Mouse (Mus musculus) midbrain, embryonic 15.5 days (tissue): Measurements from ENCODE around the gene Vegfa. TPM values are rescaled to one million over a fixed set of nuclear protein-coding genes. Genes with fewer than 3 reads are reported as not detected.
A peak's percentile ranks its signal among the peaks of the same experiment; 100 is the strongest.

Experiments
- ATAC-seq: fragments of 200-750 bp; cut with Nextera tagmentation; replicated peaks from 2 replicates; pipeline ENCODE4 v1.8.0; 2017; ENCODE audit warnings: moderate TSS enrichment
- H3K27ac ChIP-seq: fragments of 300-500 bp; sonication (generic); 2 replicates; pipeline ENCODE4 v1.5.1; 2015; ENCODE audit warnings: mild to moderate bottlenecking, inconsistent platforms
- H3K27me3 ChIP-seq: fragments of 300-500 bp; sonication (generic); replicated peaks from 2 replicates; pipeline ENCODE4 v1.6.1; 2015; ENCODE audit warnings: inconsistent platforms
- H3K36me3 ChIP-seq: fragments of 300-500 bp; sonication (generic); replicated peaks from 2 replicates; pipeline ENCODE4 v1.6.1; 2015; ENCODE audit warnings: inconsistent platforms
- H3K4me1 ChIP-seq: fragments of 300-500 bp; sonication (generic); 2 replicates; pipeline ENCODE4 v1.6.1; 2015; ENCODE audit warnings: inconsistent platforms
- H3K4me2 ChIP-seq: fragments of 300-500 bp; sonication (generic); 2 replicates; pipeline ENCODE4 v1.6.1; 2015; ENCODE audit warnings: inconsistent platforms, mild to moderate bottlenecking, moderate library complexity
- H3K4me3 ChIP-seq: fragments of 300-500 bp; sonication (generic); 2 replicates; pipeline ENCODE4 v1.5.1; 2015; ENCODE audit warnings: mild to moderate bottlenecking, inconsistent platforms
- H3K9ac ChIP-seq: fragments of 300-500 bp; sonication (generic); 2 replicates; pipeline ENCODE4 v1.6.1; 2015; ENCODE audit warnings: mild to moderate bottlenecking, inconsistent platforms
- H3K9me3 ChIP-seq: fragments of 300-500 bp; sonication (generic); 2 replicates; pipeline ENCODE4 v1.6.1; 2016; ENCODE audit warnings: inconsistent platforms
- WGBS: fragments of 180-500 bp; shearing (Covaris S2); methylation state at CpG from one replicate; pipeline ENCODE4 v1.1.7; 2015; ENCODE audit warnings: mixed read lengths; 5-methylcytosine and 5-hydroxymethylcytosine counted together
- polyA plus RNA-seq: library from polyadenylated mRNA; unstranded; fragments of >200 nt; fragmentation: Nextera tagmentation; extraction: Ambion mirVana; gene quantifications from 2 replicates; pipeline ENCODE4 v1.2.1, GENCODE M21; 2015

Gene Vegfa
- polyA plus RNA-seq, 1 experiment from 2014 or later, result 5.4 TPM

DNA sequence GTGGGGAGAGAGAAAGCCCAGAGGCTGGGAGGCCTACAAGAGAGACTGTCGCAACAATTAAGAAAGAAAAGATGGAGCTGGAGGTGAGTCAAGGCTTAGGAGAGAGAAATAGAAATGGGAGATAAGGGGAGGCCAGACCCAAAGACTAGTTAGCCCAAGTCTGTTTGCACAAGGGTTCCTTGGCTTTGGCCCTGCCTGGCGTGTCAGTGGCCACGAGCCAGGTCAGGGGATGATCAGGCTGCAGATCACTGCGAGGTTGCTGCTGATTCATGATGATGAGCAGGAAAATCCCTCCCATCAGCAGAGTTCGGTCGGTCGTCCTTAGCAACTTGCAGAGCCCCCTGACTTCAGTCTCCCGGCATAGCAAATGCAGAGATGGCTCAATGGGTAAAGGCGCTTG is 37.9 kb upstream of the Vegfa start:
- Histone ChIP-seq H3K27ac (no peak overlapping the region), H3K4me3 (no peak overlapping the region), H3K4me1 (no peaks in the 10 kb centered on the region), H3K4me2 (no peak overlapping the region), H3K9me3 (no peaks in the 10 kb centered on the region), H3K36me3 (no peaks in the 10 kb centered on the region), H3K9ac (no peak overlapping the region), H3K27me3 (no peaks in the 10 kb centered on the region)
- 57% methylated on average over 9 of the region's 9 CpGs for WGBS
- ATAC-seq, result no peak

DNA sequence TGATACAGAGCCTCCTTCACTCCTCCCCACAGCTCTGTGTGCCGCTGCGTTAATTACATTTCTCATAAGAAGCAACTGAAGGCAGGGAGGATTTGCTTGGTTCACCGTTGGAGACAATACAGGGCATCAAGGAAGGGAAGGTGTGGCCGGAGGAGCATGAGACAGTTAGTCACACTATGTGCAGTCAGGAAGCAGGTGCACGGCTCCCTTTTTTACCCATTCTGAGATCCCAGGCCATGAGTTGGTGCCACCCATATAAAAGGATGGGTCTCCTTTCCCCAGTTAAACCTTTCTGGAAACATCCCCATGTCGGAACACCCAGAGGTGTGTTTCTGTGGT is 31.8 kb upstream of the Vegfa start:
- Histone ChIP-seq H3K4me1 (peaks cover 11% of the 10 kb centered on the region), H3K27me3 (no peaks in the 10 kb centered on the region), H3K36me3 (no peaks in the 10 kb centered on the region), H3K9me3 (no peaks in the 10 kb centered on the region), H3K4me2 (no peak overlapping the region), H3K4me3 (no peak overlapping the region), H3K27ac (no peak overlapping the region), H3K9ac (no peak overlapping the region)
- no peak for ATAC-seq
- WGBS, result 42% methylated on average over 6 of the region's 6 CpGs

DNA sequence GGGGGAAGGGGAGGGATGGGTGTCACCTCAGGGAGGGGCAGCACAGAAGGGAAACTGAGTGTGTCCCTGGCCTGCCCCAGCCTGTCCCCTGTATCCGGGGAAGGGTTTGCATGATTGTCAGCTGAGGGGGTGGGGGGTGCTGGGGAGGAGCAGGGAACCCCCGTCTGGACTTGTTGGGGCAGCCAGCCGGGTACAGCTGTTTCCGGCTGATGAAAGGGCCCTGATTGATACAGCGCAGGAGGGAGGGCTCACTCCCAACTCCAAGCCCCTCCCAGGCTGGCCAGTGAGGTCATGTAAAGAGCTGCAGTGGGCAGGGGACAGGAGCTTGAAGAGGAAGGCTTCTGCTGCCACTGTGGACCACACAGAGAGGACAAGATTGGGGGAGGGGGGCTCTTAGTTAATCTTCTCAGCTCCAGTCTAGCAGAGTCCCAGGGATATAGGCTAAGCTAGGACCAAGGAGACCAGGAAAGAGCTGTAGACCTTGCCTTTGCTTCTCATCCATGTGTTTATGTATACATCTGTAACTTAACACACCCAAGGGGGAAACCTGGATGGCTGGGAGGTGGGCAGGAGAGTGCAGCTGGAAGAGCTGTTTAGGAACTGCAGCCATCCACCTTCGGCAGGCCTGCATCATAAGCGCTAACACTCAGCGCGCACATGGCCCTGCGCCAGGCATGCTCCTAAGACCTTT is 31.3 kb upstream of the Vegfa start:
- H3K9ac ChIP-seq, result no peak overlapping the region
- H3K27ac ChIP-seq, result no peak overlapping the region
- H3K4me1 ChIP-seq, result peaks cover 11% of the 10 kb centered on the region
- H3K4me2 ChIP-seq, result no peak overlapping the region
- H3K9me3 ChIP-seq, result no peaks in the 10 kb centered on the region
- H3K36me3 ChIP-seq, result no peaks in the 10 kb centered on the region
- 19% methylated on average over 10 of the region's 10 CpGs for WGBS
- 0 out of 2 replicates have a peak, but pooled peaks have one; percentile 50 for ATAC-seq
- no peaks in the 10 kb centered on the region for H3K27me3 ChIP-seq
- H3K4me3 ChIP-seq, result no peak overlapping the region

DNA sequence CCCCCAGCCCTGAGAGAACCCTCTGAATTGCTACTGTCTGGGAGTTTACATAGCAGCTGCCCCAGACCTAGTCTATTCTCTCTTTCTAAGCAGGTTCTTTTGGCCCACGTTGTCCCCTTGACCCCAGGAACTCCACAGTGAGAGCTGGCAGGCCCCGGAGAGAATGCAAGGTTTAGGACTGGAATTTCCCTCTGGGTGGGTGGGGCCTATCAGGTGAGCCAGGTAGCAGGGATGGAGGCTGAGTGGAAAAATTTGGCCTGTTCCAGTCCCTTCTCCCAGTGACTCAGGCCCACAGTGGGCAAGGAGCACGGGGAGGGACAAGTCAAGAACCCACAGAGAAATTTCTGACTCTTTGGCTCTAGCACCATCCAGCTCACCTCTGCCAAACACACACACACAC is 28.1 kb upstream of the Vegfa start:
- WGBS, result 70% methylated on average over 3 of the region's 3 CpGs

DNA sequence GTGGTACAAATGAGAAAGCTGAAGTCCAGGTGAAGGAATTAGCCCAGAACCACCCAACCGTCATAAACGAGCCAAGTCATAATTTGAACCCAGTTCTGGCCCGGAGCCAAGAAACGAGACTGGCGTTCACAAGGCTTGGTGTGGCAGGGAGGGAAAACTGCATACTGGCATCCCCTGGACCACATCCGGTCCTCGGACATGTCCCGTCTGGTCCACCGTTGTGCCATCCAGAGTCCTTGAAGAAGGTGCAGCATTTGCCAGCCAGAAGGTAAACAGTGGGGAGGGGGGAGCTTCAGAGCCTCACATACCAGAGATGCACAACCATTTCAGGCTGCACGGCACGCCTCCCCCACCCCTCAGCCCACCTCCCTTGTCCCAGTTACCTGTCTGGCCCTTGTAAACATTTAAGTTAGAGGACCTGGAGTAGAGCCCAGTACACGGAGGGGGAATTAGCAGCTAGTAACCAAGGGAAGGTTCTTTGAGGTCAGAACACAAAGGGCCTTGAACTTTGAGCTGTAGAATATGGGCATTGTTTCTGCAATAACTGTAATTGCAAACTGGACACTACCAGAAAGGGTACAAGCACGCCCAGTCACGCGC is 27.2 kb upstream of the Vegfa start:
- H3K4me2 ChIP-seq, result no peak overlapping the region
- no peak for ATAC-seq
- H3K27me3 ChIP-seq, result no peaks in the 10 kb centered on the region
- no peak overlapping the region for H3K27ac ChIP-seq
- peaks cover 11% of the 10 kb centered on the region for H3K4me1 ChIP-seq
- H3K36me3 ChIP-seq, result no peaks in the 10 kb centered on the region
- no peak overlapping the region for H3K9ac ChIP-seq
- H3K9me3 ChIP-seq, result no peaks in the 10 kb centered on the region
- 91% methylated on average over 15 of the region's 15 CpGs for WGBS
- no peak overlapping the region for H3K4me3 ChIP-seq

More for the DNA sequence above, 28.1 kb upstream of the Vegfa start:
- no peak for ATAC-seq
- H3K36me3 ChIP-seq, result no peaks in the 10 kb centered on the region
- no peak overlapping the region for H3K9ac ChIP-seq
- H3K27me3 ChIP-seq, result no peaks in the 10 kb centered on the region
- no peak overlapping the region for H3K4me2 ChIP-seq
- no peaks in the 10 kb centered on the region for H3K9me3 ChIP-seq
- no peak overlapping the region for H3K27ac ChIP-seq
- peaks cover 11% of the 10 kb centered on the region for H3K4me1 ChIP-seq
- H3K4me3 ChIP-seq, result no peak overlapping the region

DNA sequence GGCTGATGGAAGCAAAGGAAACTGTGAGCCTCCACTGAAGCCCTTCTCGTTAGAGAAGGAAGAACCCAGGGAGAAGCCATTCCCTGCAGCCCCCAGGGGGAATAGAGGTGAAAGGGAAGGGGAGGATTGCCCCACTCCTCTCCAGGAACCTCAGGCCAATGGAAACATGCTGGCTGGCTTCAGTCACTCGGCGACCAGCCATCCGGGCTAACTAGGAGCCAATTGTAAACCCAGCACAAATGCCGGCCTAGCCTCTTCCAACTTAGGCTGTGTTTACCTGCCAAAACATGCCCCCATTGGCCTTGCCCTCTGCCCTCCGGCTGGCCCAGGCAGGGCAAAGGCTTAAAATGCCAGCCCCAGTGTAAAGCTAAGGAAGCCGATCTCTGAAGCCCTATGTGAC is 24.1 kb upstream of the Vegfa start:
- Histone ChIP-seq H3K4me3 (no peak overlapping the region), H3K4me2 (no peak overlapping the region), H3K27ac (no peak overlapping the region), H3K27me3 (no peaks in the 10 kb centered on the region), H3K9ac (no peak overlapping the region), H3K4me1 (no peaks in the 10 kb centered on the region), H3K36me3 (no peaks in the 10 kb centered on the region), H3K9me3 (no peaks in the 10 kb centered on the region)
- WGBS, result 63% methylated on average over 7 of the region's 7 CpGs
- ATAC-seq, result no peak

DNA sequence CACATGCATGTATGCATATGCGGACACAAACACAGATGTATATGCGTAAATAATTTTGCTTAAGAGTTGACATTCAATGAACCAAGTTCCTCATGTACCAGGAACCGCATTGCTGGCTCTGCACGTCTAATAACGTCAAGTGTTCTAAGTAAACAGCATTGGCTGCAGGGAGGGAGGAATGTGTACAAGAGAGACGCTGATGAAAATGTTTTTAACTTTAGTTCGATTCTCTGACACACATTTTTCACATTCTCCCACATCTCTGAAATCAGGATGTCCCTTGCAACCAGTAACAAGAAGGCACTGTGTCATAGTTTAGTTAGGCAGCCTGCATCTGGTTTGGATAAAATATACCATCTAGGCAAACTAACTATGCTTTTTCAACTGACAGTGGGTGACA is 23.6 kb upstream of the Vegfa start:
- Histone ChIP-seq H3K27me3 (no peaks in the 10 kb centered on the region), H3K4me3 (no peak overlapping the region), H3K36me3 (no peaks in the 10 kb centered on the region), H3K9ac (no peak overlapping the region), H3K9me3 (no peaks in the 10 kb centered on the region), H3K4me1 (no peaks in the 10 kb centered on the region), H3K4me2 (no peak overlapping the region), H3K27ac (no peak overlapping the region)
- 88% methylated on average over 7 of the region's 7 CpGs for WGBS
- ATAC-seq, result no peak

DNA sequence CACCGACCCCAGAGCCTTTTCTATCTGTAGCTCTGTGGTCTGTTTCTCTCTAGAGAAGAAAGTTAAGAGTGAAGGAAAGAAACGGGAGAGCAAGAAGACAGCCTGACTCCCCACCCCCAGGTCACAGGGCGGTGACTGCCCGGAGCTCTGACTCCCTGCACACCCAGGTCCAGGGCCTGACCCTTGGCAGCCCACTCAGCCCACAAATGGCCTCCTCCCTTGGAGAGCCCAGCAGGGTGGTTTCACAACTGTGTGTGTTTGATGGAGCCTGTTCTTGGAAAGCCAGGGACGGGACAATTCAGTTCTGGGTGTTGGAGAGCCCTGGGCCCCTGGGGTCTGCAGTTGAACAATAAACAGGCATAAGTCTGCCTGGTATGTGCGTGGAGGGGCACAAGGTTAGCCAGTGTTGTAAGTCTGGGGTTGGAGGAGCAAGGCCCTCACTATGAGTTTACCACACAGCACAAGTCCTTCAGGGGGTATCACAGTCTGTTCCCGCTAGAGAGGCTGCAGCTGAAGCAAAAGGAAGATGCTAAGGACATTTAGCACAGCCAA is 21.2 kb upstream of the Vegfa start:
- H3K27ac ChIP-seq, result no peak overlapping the region
- no peak overlapping the region for H3K4me3 ChIP-seq
- no peaks in the 10 kb centered on the region for H3K4me1 ChIP-seq
- ATAC-seq, result no peak
- 88% methylated on average over 7 of the region's 7 CpGs for WGBS
- no peaks in the 10 kb centered on the region for H3K27me3 ChIP-seq
- no peaks in the 10 kb centered on the region for H3K9me3 ChIP-seq
- H3K4me2 ChIP-seq, result no peak overlapping the region
- no peak overlapping the region for H3K9ac ChIP-seq
- no peaks in the 10 kb centered on the region for H3K36me3 ChIP-seq

DNA sequence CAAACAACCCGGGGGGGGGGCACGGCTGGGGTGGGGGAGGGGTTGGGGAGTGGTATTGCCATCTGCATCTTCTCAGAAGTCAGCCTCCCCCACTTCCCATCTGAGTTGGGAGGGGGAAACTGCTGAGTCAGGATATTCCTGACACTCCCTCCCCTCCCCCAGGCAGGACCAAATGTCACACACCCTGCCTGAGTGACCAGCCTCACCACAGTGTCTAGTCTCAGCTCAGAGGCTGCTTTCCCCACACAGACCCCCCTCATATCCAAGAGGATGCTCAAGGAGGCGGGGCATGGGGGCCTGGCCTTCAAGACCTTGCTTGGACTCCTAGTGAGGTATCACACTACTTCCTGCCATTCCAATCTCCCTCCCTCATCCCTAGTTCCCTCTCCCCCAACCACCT is 20.0 kb upstream of the Vegfa start:
- no peaks in the 10 kb centered on the region for H3K36me3 ChIP-seq
- 35% methylated on average over 3 of the region's 3 CpGs for WGBS
- no peak overlapping the region for H3K4me3 ChIP-seq
- no peaks in the 10 kb centered on the region for H3K9me3 ChIP-seq
- H3K27ac ChIP-seq, result no peak overlapping the region
- ATAC-seq, result no peak
- H3K4me1 ChIP-seq, result no peaks in the 10 kb centered on the region
- H3K9ac ChIP-seq, result no peak overlapping the region
- no peaks in the 10 kb centered on the region for H3K27me3 ChIP-seq
- H3K4me2 ChIP-seq, result no peak overlapping the region

DNA sequence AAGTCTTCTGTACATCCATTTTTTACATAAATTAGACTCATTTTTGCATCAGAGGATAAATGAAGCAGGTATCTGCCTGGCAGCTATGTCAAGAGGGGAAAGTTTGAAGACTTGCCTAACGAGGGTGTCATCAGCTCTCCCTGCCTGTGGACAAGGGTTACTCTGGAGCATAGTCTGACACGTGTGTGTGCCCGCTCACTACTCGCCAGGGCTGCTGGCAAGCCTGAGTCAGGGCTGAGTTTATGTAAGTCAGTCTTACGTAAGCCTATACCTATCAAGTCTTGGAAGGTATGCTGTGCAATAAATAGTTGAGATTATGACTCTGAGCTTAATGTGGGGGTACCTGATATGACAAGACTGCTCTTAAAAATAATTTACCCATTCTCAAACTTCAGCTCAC is 19.2 kb upstream of the Vegfa start:
- no peaks in the 10 kb centered on the region for H3K27me3 ChIP-seq
- H3K36me3 ChIP-seq, result no peaks in the 10 kb centered on the region
- no peak overlapping the region for H3K4me2 ChIP-seq
- no peak overlapping the region for H3K9ac ChIP-seq
- ATAC-seq, result no peak
- H3K9me3 ChIP-seq, result no peaks in the 10 kb centered on the region
- no peak overlapping the region for H3K27ac ChIP-seq
- 80% methylated on average over 5 of the region's 5 CpGs for WGBS
- no peak overlapping the region for H3K4me3 ChIP-seq
- H3K4me1 ChIP-seq, result no peaks in the 10 kb centered on the region

DNA sequence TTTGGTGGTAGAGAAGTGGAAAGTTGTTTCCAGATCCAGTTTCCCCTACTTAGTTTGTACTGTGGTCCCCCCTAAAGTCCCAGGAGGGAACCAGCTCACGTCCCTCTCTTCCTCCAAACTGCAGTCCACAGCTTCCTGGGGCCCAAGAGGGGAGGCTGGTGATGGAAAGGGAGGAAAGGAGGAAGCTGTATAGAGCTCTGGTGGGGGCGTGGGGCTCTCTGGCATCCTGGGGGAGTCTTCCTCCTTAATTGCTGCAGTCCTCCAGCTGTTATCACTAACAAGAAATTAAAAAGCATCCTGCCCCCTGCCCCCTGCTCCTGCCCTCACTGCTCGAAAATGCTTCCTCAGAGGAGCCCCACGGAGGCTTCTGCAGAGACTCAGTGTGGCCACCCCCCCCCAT is 17.4 kb upstream of the Vegfa start:
- no peaks in the 10 kb centered on the region for H3K27me3 ChIP-seq
- H3K36me3 ChIP-seq, result no peaks in the 10 kb centered on the region
- no peaks in the 10 kb centered on the region for H3K9me3 ChIP-seq
- no peak overlapping the region for H3K4me2 ChIP-seq
- no peak overlapping the region for H3K4me3 ChIP-seq
- no peak overlapping the region for H3K27ac ChIP-seq
- no peak overlapping the region for H3K9ac ChIP-seq
- no peaks in the 10 kb centered on the region for H3K4me1 ChIP-seq
- no peak for ATAC-seq
- WGBS, result 64% methylated on average over 4 of the region's 4 CpGs

DNA sequence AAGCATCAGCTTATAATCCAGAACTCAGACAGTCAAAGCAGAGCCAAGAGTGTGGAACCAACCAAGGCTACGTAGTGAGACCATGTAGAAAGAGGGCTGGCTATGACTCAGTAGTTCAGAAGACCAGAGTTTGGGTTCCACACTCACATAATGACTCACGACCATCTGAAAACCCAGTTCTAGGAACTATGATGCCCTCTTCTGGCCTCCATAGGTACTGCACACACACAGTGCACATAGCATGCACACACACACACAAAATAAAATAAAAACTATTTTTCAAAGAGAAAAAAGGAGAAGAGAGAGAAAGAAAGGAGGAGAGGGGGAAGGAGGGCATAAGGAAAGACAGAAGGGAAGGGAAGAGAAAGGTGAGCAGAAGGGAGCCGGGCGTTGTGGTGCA is 16.0 kb upstream of the Vegfa start:
- no peaks in the 10 kb centered on the region for H3K27me3 ChIP-seq
- no peak overlapping the region for H3K9ac ChIP-seq
- H3K4me3 ChIP-seq, result no peak overlapping the region
- 96% methylated on average over 4 of the region's 4 CpGs for WGBS
- no peak for ATAC-seq
- no peaks in the 10 kb centered on the region for H3K36me3 ChIP-seq
- no peaks in the 10 kb centered on the region for H3K4me1 ChIP-seq
- no peaks in the 10 kb centered on the region for H3K9me3 ChIP-seq
- no peak overlapping the region for H3K4me2 ChIP-seq
- H3K27ac ChIP-seq, result no peak overlapping the region

DNA sequence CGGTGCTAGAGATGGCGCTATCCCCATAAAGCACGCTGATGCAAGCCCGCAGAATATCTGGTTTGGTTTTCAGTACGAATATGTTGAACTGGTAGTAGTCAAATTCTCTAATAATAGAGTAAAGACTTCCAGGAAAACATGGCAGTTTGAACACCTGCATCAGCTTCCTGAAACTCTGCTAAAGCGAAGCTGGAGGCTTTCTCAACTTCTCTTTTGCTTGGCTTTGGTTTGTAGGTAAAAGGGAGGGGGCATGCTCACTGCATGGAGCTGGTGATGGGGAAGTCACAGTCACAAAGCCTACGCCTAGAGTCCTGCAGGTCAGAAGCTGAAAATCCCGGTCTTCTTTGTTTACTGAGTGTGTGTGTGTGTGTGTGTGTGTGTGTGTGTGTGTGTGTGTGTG is 13.6 kb upstream of the Vegfa start:
- Histone ChIP-seq H3K27me3 (no peaks in the 10 kb centered on the region), H3K36me3 (no peaks in the 10 kb centered on the region), H3K9ac (no peak overlapping the region), H3K4me1 (no peaks in the 10 kb centered on the region), H3K27ac (no peak overlapping the region), H3K4me2 (no peak overlapping the region), H3K9me3 (no peaks in the 10 kb centered on the region), H3K4me3 (no peak overlapping the region)
- 83% methylated on average over 8 of the region's 8 CpGs for WGBS
- ATAC-seq, result no peak
